Mouse (Mus musculus): ENCODE results near the gene Wfdc2. TPM values are rescaled to one million over a fixed set of nuclear protein-coding genes. Genes with fewer than 3 reads are reported as not detected.
A peak's percentile ranks its signal among the peaks of the same experiment; 100 is the strongest.

Wfdc2 gene
- polyA plus RNA-seq, 1 experiment from 2014 or later: 282 TPM

GRCm38 (mm10) chr2:164518266-164519170, 43.7 kb upstream of the Wfdc2 start:
- WGBS: 40% methylated on average over 11 of the region's 11 CpGs
- Histone ChIP-seq H3K4me1 (ENCODE audit: insufficient read depth) (no peaks in the 10 kb centered on the region; the same call in 1 of the 2 replicates), H3K36me3 (ENCODE audit: insufficient read depth) (no peaks in the 10 kb centered on the region), H3K4me2 (no peak overlapping the region), H3K9me3 (ENCODE audit: low read depth, low read length) (no peaks in the 10 kb centered on the region), H3K27ac (ENCODE audit: low read depth) (no peak overlapping the region), H3K4me3 (ENCODE audit: low read depth, low read length) (no peak overlapping the region), H3K27me3 (ENCODE audit: insufficient read depth, low read length) (no peaks in the 10 kb centered on the region), H3K9ac (no peak overlapping the region)
- DNase-seq (peak; percentile 38), ATAC-seq (ENCODE audit: insufficient read depth) (no peak)
- no peak for TF ChIP-seq CTCF (IDR thresholded peaks at IDR 0.05; ENCODE audit: low read depth)

DNA sequence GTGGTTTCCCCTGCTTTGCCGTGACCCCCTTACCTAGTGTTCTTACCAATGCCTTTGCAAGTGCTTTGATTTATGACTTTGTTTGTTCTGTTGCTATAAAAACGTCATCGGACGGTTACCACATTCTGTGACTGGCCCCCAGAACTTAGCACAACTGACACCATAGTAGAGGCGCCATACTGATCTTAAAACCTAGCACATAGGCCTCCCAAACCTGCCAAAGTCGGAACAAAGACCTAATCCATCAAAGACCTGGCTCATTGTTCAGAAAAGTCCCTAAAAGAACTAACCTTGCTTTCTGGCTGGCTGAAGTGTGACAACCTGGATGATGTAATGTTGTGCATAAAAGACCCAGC, 43.1 kb upstream of the Wfdc2 start:
- Histone ChIP-seq H3K9ac (no peak overlapping the region), H3K4me3 (ENCODE audit: low read depth, low read length) (no peak overlapping the region), H3K36me3 (ENCODE audit: insufficient read depth) (no peaks in the 10 kb centered on the region), H3K4me1 (ENCODE audit: insufficient read depth) (no peaks in the 10 kb centered on the region; the same call in 1 of the 2 replicates), H3K9me3 (ENCODE audit: low read depth, low read length) (no peaks in the 10 kb centered on the region), H3K4me2 (no peak overlapping the region), H3K27ac (ENCODE audit: low read depth) (no peak overlapping the region), H3K27me3 (ENCODE audit: insufficient read depth, low read length) (no peaks in the 10 kb centered on the region)
- no peak for TF ChIP-seq CTCF (IDR thresholded peaks at IDR 0.05; ENCODE audit: low read depth)
- no peak for ATAC-seq (ENCODE audit: insufficient read depth)
- WGBS: 71% methylated on average over 6 of the region's 6 CpGs
- no peak for DNase-seq

- Histone ChIP-seq H3K4me1 (ENCODE audit: insufficient read depth) (no peaks in the 10 kb centered on the region; the same call in 1 of the 2 replicates), H3K4me3 (ENCODE audit: low read depth, low read length) (no peak overlapping the region), H3K4me2 (no peak overlapping the region), H3K27ac (ENCODE audit: low read depth) (no peak overlapping the region), H3K27me3 (ENCODE audit: insufficient read depth, low read length) (no peaks in the 10 kb centered on the region), H3K9me3 (ENCODE audit: low read depth, low read length) (no peaks in the 10 kb centered on the region), H3K36me3 (ENCODE audit: insufficient read depth) (no peaks in the 10 kb centered on the region), H3K9ac (no peak overlapping the region)
- peak; percentile 75 for DNase-seq
- 10% methylated on average over 3 of the region's 3 CpGs for WGBS
- peak; percentile 87 for TF ChIP-seq CTCF (IDR thresholded peaks at IDR 0.05; ENCODE audit: low read depth)
- ATAC-seq (ENCODE audit: insufficient read depth): peak; percentile 47; the same call in 1 of the 2 replicates
These were observed 41.4 kb upstream of the Wfdc2 start for GRCm38 (mm10) chr2:164520782-164521181.

DNA sequence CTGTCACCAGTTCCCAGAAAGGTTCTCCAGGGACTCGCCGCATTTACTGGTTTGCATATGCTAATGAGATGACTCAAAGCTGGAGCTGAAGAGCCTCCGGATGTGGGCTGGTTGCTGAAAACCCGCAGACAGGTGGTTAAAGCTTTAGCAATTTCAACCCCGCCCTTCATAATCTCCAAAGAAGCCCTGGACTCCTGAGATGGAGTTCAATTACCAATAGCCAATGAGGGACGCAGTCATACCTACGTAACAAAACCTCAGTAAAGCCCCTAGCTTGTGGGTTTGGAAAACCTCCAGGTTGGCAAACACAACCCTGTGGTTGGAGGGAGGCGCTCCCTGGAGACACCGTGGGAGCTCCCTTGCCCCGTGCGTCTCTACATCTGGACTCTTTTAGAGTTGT, 40.4 kb upstream of the Wfdc2 start:
- TF ChIP-seq CTCF (IDR thresholded peaks at IDR 0.05; ENCODE audit: low read depth): no peak
- Histone ChIP-seq H3K4me2 (peak overlapping the region; percentile 15; the same call in 1 of the 2 replicates), H3K27me3 (ENCODE audit: insufficient read depth, low read length) (no peaks in the 10 kb centered on the region), H3K9ac (no peak overlapping the region), H3K27ac (ENCODE audit: low read depth) (no peak overlapping the region), H3K36me3 (ENCODE audit: insufficient read depth) (no peaks in the 10 kb centered on the region), H3K9me3 (ENCODE audit: low read depth, low read length) (no peaks in the 10 kb centered on the region), H3K4me1 (ENCODE audit: insufficient read depth) (no peaks in the 10 kb centered on the region; the same call in 1 of the 2 replicates), H3K4me3 (ENCODE audit: low read depth, low read length) (no peak overlapping the region)
- no peak for ATAC-seq (ENCODE audit: insufficient read depth)
- DNase-seq: peak; percentile 52
- 14% methylated on average over 11 of the region's 11 CpGs for WGBS

GRCm38 (mm10) chr2:164522280-164522679, 39.9 kb upstream of the Wfdc2 start:
- H3K27me3 ChIP-seq (ENCODE audit: insufficient read depth, low read length): no peaks in the 10 kb centered on the region
- H3K27ac ChIP-seq (ENCODE audit: low read depth): no peak overlapping the region; the same call in 1 of the 2 replicates
- H3K9me3 ChIP-seq (ENCODE audit: low read depth, low read length): no peaks in the 10 kb centered on the region
- H3K9ac ChIP-seq: no peak overlapping the region
- H3K4me3 ChIP-seq (ENCODE audit: low read depth, low read length): no peak overlapping the region
- no peak for TF ChIP-seq CTCF (IDR thresholded peaks at IDR 0.05; ENCODE audit: low read depth)
- H3K36me3 ChIP-seq (ENCODE audit: insufficient read depth): no peaks in the 10 kb centered on the region
- H3K4me1 ChIP-seq (ENCODE audit: insufficient read depth): no peaks in the 10 kb centered on the region; the same call in 1 of the 2 replicates
- 26% methylated on average over 8 of the region's 8 CpGs for WGBS
- no peak overlapping the region for H3K4me2 ChIP-seq
- no peak for DNase-seq
- ATAC-seq (ENCODE audit: insufficient read depth): no peak

GRCm38 (mm10) chr2:164523301-164523773, 38.9 kb upstream of the Wfdc2 start:
- Histone ChIP-seq H3K4me1 (ENCODE audit: insufficient read depth) (no peaks in the 10 kb centered on the region; the same call in 1 of the 2 replicates), H3K4me2 (no peak overlapping the region), H3K9ac (no peak overlapping the region), H3K36me3 (ENCODE audit: insufficient read depth) (no peaks in the 10 kb centered on the region), H3K27ac (ENCODE audit: low read depth) (no peak overlapping the region), H3K9me3 (ENCODE audit: low read depth, low read length) (no peaks in the 10 kb centered on the region), H3K27me3 (ENCODE audit: insufficient read depth, low read length) (no peaks in the 10 kb centered on the region), H3K4me3 (ENCODE audit: low read depth, low read length) (no peak overlapping the region)
- TF ChIP-seq CTCF (IDR thresholded peaks at IDR 0.05; ENCODE audit: low read depth): no peak
- DNase-seq (no peak), ATAC-seq (ENCODE audit: insufficient read depth) (no peak)
- 73% methylated on average over 10 of the region's 10 CpGs for WGBS

GRCm38 (mm10) chr2:164528557-164528956, 33.7 kb upstream of the Wfdc2 start:
- H3K9ac ChIP-seq: no peak overlapping the region
- no peak for DNase-seq
- TF ChIP-seq CTCF (IDR thresholded peaks at IDR 0.05; ENCODE audit: low read depth): no peak
- H3K9me3 ChIP-seq (ENCODE audit: low read depth, low read length): no peaks in the 10 kb centered on the region
- ATAC-seq (ENCODE audit: insufficient read depth): no peak
- no peaks in the 10 kb centered on the region for H3K4me1 ChIP-seq (ENCODE audit: insufficient read depth)
- H3K27me3 ChIP-seq (ENCODE audit: insufficient read depth, low read length): no peaks in the 10 kb centered on the region
- no peak overlapping the region for H3K4me2 ChIP-seq
- no peaks in the 10 kb centered on the region for H3K36me3 ChIP-seq (ENCODE audit: insufficient read depth)
- 58% methylated on average over 5 of the region's 5 CpGs for WGBS
- H3K27ac ChIP-seq (ENCODE audit: low read depth): no peak overlapping the region
- no peak overlapping the region for H3K4me3 ChIP-seq (ENCODE audit: low read depth, low read length)
